Mouse (Mus musculus): ENCODE measurements around the gene Tmem11. TPM values are rescaled to one million over a fixed set of nuclear protein-coding genes. Genes with fewer than 3 reads are reported as not detected.
"Not testable (repeated sequence)": the region's sequence is repeated elsewhere in the genome, so short reads cannot be mapped to it uniquely, and the experiment has no call there.

The Tmem11 gene
- polyA plus RNA-seq, 1 experiment from 2014 or later = 52.1 TPM

- Histone ChIP-seq H3K36me3 (replicated peaks) (peaks cover 37% of the 10 kb centered on the region), H3K4me1 (peaks cover 16% of the 10 kb centered on the region), H3K4me3 (replicated peaks) (no peak overlapping the region), H3K27ac (no peak overlapping the region), H3K9ac (no peak overlapping the region), H3K9me3 (no peaks in the 10 kb centered on the region), H3K27me3 (no peaks in the 10 kb centered on the region), H3K4me2 (no peak overlapping the region)
- WGBS = 75% methylated on average over 3 of the region's 3 CpGs
- ATAC-seq (ENCODE audit: low FRiP score) = no peak
Observed at GRCm38 (mm10) chr11:60908073-60908472, 29.0 kb upstream of the Tmem11 start.

GRCm38 (mm10) chr11:60906449-60906848, 27.4 kb upstream of the Tmem11 start:
- 94% methylated on average over 4 of the region's 4 CpGs for WGBS
- H3K9me3 ChIP-seq = no peaks in the 10 kb centered on the region
- ATAC-seq (ENCODE audit: low FRiP score) = no peak

GRCm38 (mm10) chr11:60905407-60906120, 26.5 kb upstream of the Tmem11 start:
- H3K36me3 ChIP-seq (replicated peaks) = peaks cover 38% of the 10 kb centered on the region
- H3K9ac ChIP-seq = no peak overlapping the region
- no peaks in the 10 kb centered on the region; the same call in 1 of the 2 replicates for H3K4me1 ChIP-seq
- H3K27me3 ChIP-seq = no peaks in the 10 kb centered on the region
- H3K27ac ChIP-seq = no peak overlapping the region
- no peak overlapping the region for H3K4me2 ChIP-seq
- no peaks in the 10 kb centered on the region for H3K9me3 ChIP-seq
- no peak overlapping the region for H3K4me3 ChIP-seq (replicated peaks)
- no peak for ATAC-seq (ENCODE audit: low FRiP score)
- 90% methylated on average over 10 of the region's 10 CpGs for WGBS

More at GRCm38 (mm10) chr11:60906449-60906848, 27.4 kb upstream of the Tmem11 start:
- H3K27ac ChIP-seq = no peak overlapping the region
- peaks cover 38% of the 10 kb centered on the region for H3K36me3 ChIP-seq (replicated peaks)
- no peak overlapping the region for H3K9ac ChIP-seq
- H3K4me2 ChIP-seq = no peak overlapping the region
- no peaks in the 10 kb centered on the region for H3K27me3 ChIP-seq
- no peak overlapping the region for H3K4me3 ChIP-seq (replicated peaks)
- peaks cover under 1% of the 10 kb centered on the region for H3K4me1 ChIP-seq

- Histone ChIP-seq H3K27me3 (no peaks in the 10 kb centered on the region), H3K27ac (no peak overlapping the region), H3K36me3 (replicated peaks) (peaks cover 38% of the 10 kb centered on the region), H3K9me3 (no peaks in the 10 kb centered on the region), H3K4me2 (no peak overlapping the region), H3K4me3 (replicated peaks) (no peak overlapping the region), H3K9ac (no peak overlapping the region), H3K4me1 (no peaks in the 10 kb centered on the region)
- no peak for ATAC-seq (ENCODE audit: low FRiP score)
- 84% methylated on average over 6 of the region's 6 CpGs for WGBS
Observed at GRCm38 (mm10) chr11:60903661-60904061, 24.6 kb upstream of the Tmem11 start.

GRCm38 (mm10) chr11:60902486-60902885, 23.4 kb upstream of the Tmem11 start:
- Histone ChIP-seq H3K27ac (no peak overlapping the region), H3K4me1 (no peaks in the 10 kb centered on the region), H3K4me2 (no peak overlapping the region), H3K4me3 (replicated peaks) (no peak overlapping the region), H3K9me3 (no peaks in the 10 kb centered on the region), H3K9ac (no peak overlapping the region), H3K36me3 (replicated peaks) (peaks cover 38% of the 10 kb centered on the region), H3K27me3 (no peaks in the 10 kb centered on the region)
- ATAC-seq (ENCODE audit: low FRiP score) = no peak
- WGBS = 80% methylated on average over 4 of the region's 4 CpGs

GRCm38 (mm10) chr11:60902001-60902400, 22.9 kb upstream of the Tmem11 start:
- Histone ChIP-seq H3K4me2 (no peak overlapping the region), H3K9me3 (no peaks in the 10 kb centered on the region), H3K36me3 (replicated peaks) (peaks cover 38% of the 10 kb centered on the region), H3K27ac (no peak overlapping the region), H3K9ac (peak overlapping the region; percentile 17; the same call in 1 of the 2 replicates), H3K4me1 (no peaks in the 10 kb centered on the region), H3K4me3 (replicated peaks) (no peak overlapping the region), H3K27me3 (no peaks in the 10 kb centered on the region)
- 88% methylated on average over 7 of the region's 7 CpGs for WGBS
- ATAC-seq (ENCODE audit: low FRiP score) = no peak

GRCm38 (mm10) chr11:60895915-60896314, 16.8 kb upstream of the Tmem11 start:
- no peak overlapping the region for H3K9ac ChIP-seq
- 14% methylated on average over 4 of the region's 4 CpGs for WGBS
- H3K4me1 ChIP-seq = peaks cover 7% of the 10 kb centered on the region; the same call in 1 of the 2 replicates
- H3K4me2 ChIP-seq = no peak overlapping the region
- no peaks in the 10 kb centered on the region for H3K9me3 ChIP-seq
- no peak overlapping the region for H3K27ac ChIP-seq
- H3K27me3 ChIP-seq = no peaks in the 10 kb centered on the region
- no peak for ATAC-seq (ENCODE audit: low FRiP score)
- H3K4me3 ChIP-seq (replicated peaks) = no peak overlapping the region
- H3K36me3 ChIP-seq (replicated peaks) = no peaks in the 10 kb centered on the region

GRCm38 (mm10) chr11:60890744-60891143, 11.7 kb upstream of the Tmem11 start:
- no peak for ATAC-seq (ENCODE audit: low FRiP score)
- Histone ChIP-seq H3K36me3 (replicated peaks) (no peaks in the 10 kb centered on the region), H3K27ac (no peak overlapping the region), H3K27me3 (no peaks in the 10 kb centered on the region), H3K9ac (no peak overlapping the region), H3K4me3 (replicated peaks) (no peak overlapping the region), H3K4me1 (peaks cover 3% of the 10 kb centered on the region; the same call in 1 of the 2 replicates), H3K4me2 (no peak overlapping the region), H3K9me3 (no peaks in the 10 kb centered on the region)
- 71% methylated on average over 3 of the region's 3 CpGs for WGBS

GRCm38 (mm10) chr11:60890286-60890685, 11.2 kb upstream of the Tmem11 start:
- Histone ChIP-seq H3K27me3 (no peaks in the 10 kb centered on the region), H3K27ac (no peak overlapping the region), H3K4me2 (no peak overlapping the region), H3K9ac (no peak overlapping the region), H3K4me1 (no peaks in the 10 kb centered on the region), H3K4me3 (replicated peaks) (no peak overlapping the region), H3K36me3 (replicated peaks) (no peaks in the 10 kb centered on the region), H3K9me3 (no peaks in the 10 kb centered on the region)
- WGBS = 70% methylated on average over 6 of the region's 6 CpGs
- ATAC-seq (ENCODE audit: low FRiP score) = no peak

GRCm38 (mm10) chr11:60889861-60890260, 10.8 kb upstream of the Tmem11 start:
- Histone ChIP-seq H3K9ac (no peak overlapping the region), H3K4me1 (no peaks in the 10 kb centered on the region), H3K4me3 (replicated peaks) (no peak overlapping the region), H3K27ac (no peak overlapping the region), H3K36me3 (replicated peaks) (no peaks in the 10 kb centered on the region), H3K9me3 (no peaks in the 10 kb centered on the region), H3K27me3 (no peaks in the 10 kb centered on the region), H3K4me2 (no peak overlapping the region)
- WGBS = 59% methylated on average over 2 of the region's 2 CpGs
- ATAC-seq (ENCODE audit: low FRiP score) = no peak

- H3K4me3 ChIP-seq (replicated peaks); H3K4me2 ChIP-seq; H3K4me1 ChIP-seq; ATAC-seq (ENCODE audit: low FRiP score); H3K27ac ChIP-seq; H3K36me3 ChIP-seq (replicated peaks); H3K9me3 ChIP-seq; H3K27me3 ChIP-seq; H3K9ac ChIP-seq: not testable (repeated sequence)
- WGBS = 84% methylated on average over 3 of the region's 3 CpGs
Observed at GRCm38 (mm10) chr11:60886986-60887385, 7.9 kb upstream of the Tmem11 start.

- Histone ChIP-seq H3K27ac (no peak overlapping the region), H3K4me1 (peaks cover 11% of the 10 kb centered on the region), H3K9ac (no peak overlapping the region), H3K9me3 (no peaks in the 10 kb centered on the region), H3K36me3 (replicated peaks) (no peaks in the 10 kb centered on the region), H3K27me3 (no peaks in the 10 kb centered on the region), H3K4me2 (no peak overlapping the region), H3K4me3 (replicated peaks) (no peak overlapping the region)
- WGBS = 81% methylated on average over 3 of the region's 3 CpGs
- ATAC-seq (ENCODE audit: low FRiP score) = no peak
Observed at GRCm38 (mm10) chr11:60882386-60882785, 3.3 kb upstream of the Tmem11 start.

- ATAC-seq (ENCODE audit: low FRiP score) = no peak
- H3K27me3 ChIP-seq = no peaks in the 10 kb centered on the region
- no peaks in the 10 kb centered on the region for H3K36me3 ChIP-seq (replicated peaks)
- no peak overlapping the region for H3K9ac ChIP-seq
- WGBS = 94% methylated on average over 4 of the region's 4 CpGs
- H3K9me3 ChIP-seq = no peaks in the 10 kb centered on the region
- no peak overlapping the region for H3K4me2 ChIP-seq
- H3K27ac ChIP-seq = no peak overlapping the region
- H3K4me3 ChIP-seq (replicated peaks) = no peak overlapping the region
- H3K4me1 ChIP-seq = peaks cover 27% of the 10 kb centered on the region
Observed at GRCm38 (mm10) chr11:60880559-60880958, 1.5 kb upstream of the Tmem11 start.
